Mouse (Mus musculus) kidney, postnatal 0 days (tissue): ENCODE results near the gene Hepacam. TPM values are rescaled to one million over a fixed set of nuclear protein-coding genes. Genes with fewer than 3 reads are reported as not detected.

Source experiments
- ATAC-seq: fragments of 200-750 bp; cut with Nextera tagmentation; replicated peaks from 2 replicates; pipeline ENCODE4 v1.8.0; 2017; ENCODE audit warnings: low read depth, moderate number of reproducible peaks, moderate TSS enrichment, moderate library complexity; ENCODE audit not compliant: low FRiP score
- DNase-seq: peaks from one replicate; pipeline ENCODE4 v3.0.0-alpha.2; 2016; ENCODE audit warnings: low spot score
- H3K27ac ChIP-seq: fragments of 300-500 bp; sonication (generic); 2 replicates; pipeline ENCODE4 v1.5.1; 2014; ENCODE audit warnings: mild to moderate bottlenecking
- H3K27me3 ChIP-seq: fragments of 300-500 bp; sonication (generic); 2 replicates; pipeline ENCODE4 v1.6.1; 2014; ENCODE audit warnings: low read length, mixed read lengths; ENCODE audit not compliant: insufficient read depth
- H3K36me3 ChIP-seq: fragments of 300-500 bp; sonication (generic); 2 replicates; pipeline ENCODE4 v1.6.1; 2014; ENCODE audit warnings: low read length, mixed read lengths; ENCODE audit not compliant: insufficient read depth
- H3K4me1 ChIP-seq: fragments of 300-500 bp; sonication (generic); replicated peaks from 2 replicates; pipeline ENCODE4 v1.6.1; 2014; ENCODE audit warnings: antibody characterized with exemption, low read length, mixed read lengths; ENCODE audit not compliant: insufficient read depth
- H3K4me2 ChIP-seq: fragments of 300-500 bp; sonication (generic); 2 replicates; pipeline ENCODE4 v1.6.1; 2014; ENCODE audit warnings: mild to moderate bottlenecking, low read length, moderate library complexity, mixed read lengths
- H3K4me3 ChIP-seq: fragments of 300-500 bp; sonication (generic); replicated peaks from 2 replicates; pipeline ENCODE4 v1.5.1; 2014; ENCODE audit warnings: low read depth, low read length
- H3K9ac ChIP-seq: fragments of 300-500 bp; sonication (generic); 2 replicates; pipeline ENCODE4 v1.6.1; 2014; ENCODE audit warnings: low read depth, low read length
- H3K9me3 ChIP-seq: fragments of 300-500 bp; sonication (generic); replicated peaks from 2 replicates; pipeline ENCODE4 v1.6.1; 2016; ENCODE audit warnings: low read length, inconsistent platforms, mixed read lengths
- CTCF ChIP-seq: IDR thresholded peaks from 2 replicates; pipeline ENCODE4 v1.5.1; 2016; ENCODE audit warnings: antibody characterized with exemption, low read depth, mild to moderate bottlenecking, moderate library complexity
- WGBS: fragments of 180-500 bp; shearing (Covaris S2); extraction: QIAGEN DNeasy Blood & Tissue Kit; methylation state at CpG from one replicate; pipeline ENCODE4 v1.1.7; 2014; 5-methylcytosine and 5-hydroxymethylcytosine counted together
- polyA plus RNA-seq: library from polyadenylated mRNA; unstranded; fragments of >200 nt; fragmentation: Nextera tagmentation; extraction: Ambion mirVana; gene quantifications from 2 replicates; pipeline ENCODE4 v1.2.1, GENCODE M21; 2015

Gene Hepacam
- polyA plus RNA-seq, 1 experiment from 2014 or later = 0.16 TPM

DNA sequence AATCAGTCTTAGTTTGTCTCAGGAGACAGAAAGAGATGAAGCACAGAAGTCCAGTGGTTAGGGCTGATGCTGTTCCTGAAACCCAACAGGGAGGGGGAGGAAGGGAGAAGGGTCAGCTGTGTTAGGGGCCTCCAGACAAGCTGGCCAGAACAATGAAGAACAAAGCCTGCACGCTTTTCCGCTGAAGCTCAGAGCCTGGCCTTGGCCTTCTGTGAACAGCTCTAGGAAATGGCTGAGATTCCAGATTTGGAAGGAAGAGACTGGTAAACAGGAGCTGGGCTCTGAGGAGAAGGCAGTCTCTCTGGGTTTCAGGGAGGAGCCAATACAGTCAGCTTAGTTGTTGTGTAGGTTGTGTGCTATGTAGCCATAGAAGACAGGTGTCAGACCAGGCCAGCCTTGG is 33.4 kb downstream of the Hepacam start:
- ATAC-seq = no peak
- Histone ChIP-seq H3K27ac (peak overlapping the region; percentile 62; the same call in 1 of the 2 replicates), H3K4me3 (no peak overlapping the region), H3K4me1 (no peaks in the 10 kb centered on the region), H3K27me3 (no peaks in the 10 kb centered on the region), H3K36me3 (no peaks in the 10 kb centered on the region), H3K9me3 (no peaks in the 10 kb centered on the region), H3K4me2 (no peak overlapping the region), H3K9ac (no peak overlapping the region)
- 68% methylated on average over 2 of the region's 2 CpGs for WGBS
- DNase-seq = peak; percentile 64
- no peak for TF ChIP-seq CTCF

DNA sequence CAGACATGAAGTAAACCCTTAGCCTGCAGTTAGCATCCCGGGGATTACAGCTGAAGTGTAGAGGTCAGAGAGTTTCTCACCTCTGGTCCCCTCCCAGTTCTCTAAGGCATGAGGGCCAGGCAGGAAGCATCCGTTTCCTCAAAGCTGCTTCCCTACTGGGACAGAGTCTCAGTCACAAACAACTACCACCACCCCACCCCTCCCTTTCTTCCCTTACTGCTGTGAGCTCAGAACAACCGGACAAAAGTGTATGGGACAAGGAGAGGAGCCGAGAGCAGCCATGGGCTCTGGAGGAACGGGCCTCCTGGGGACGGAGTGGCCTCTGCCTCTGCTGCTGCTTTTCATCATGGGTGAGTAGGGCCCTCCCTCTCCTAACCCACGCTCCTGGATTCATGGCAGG is 34.7 kb downstream of the Hepacam start, which contains the start of gene Robo4:
Gene Robo4, plus strand, starts transcription at position 96 of the 400 bp plus-strand sequence.
- 0 out of 2 replicates have a peak, but pooled peaks have one; percentile 18 for ATAC-seq
- Histone ChIP-seq H3K27ac (peak within 1 kb of the TSS; percentile 62), H3K9ac (peak within 1 kb of the TSS; percentile 43; the same call in 1 of the 2 replicates), H3K9me3 (no peaks in the 10 kb centered on the region), H3K4me3 (peak within 1 kb of the TSS; percentile 27), H3K27me3 (no peaks in the 10 kb centered on the region), H3K4me2 (peak within 1 kb of the TSS; percentile 25), H3K4me1 (no peaks in the 10 kb centered on the region), H3K36me3 (no peaks in the 10 kb centered on the region)
- 9% methylated on average over 7 of the region's 7 CpGs for WGBS
- peak; percentile 61 for DNase-seq
- TF ChIP-seq CTCF = no peak

- Histone ChIP-seq H3K9me3 (no peaks in the 10 kb centered on the region), H3K4me1 (no peaks in the 10 kb centered on the region), H3K4me3 (peak overlapping the region; percentile 27), H3K4me2 (peak overlapping the region; percentile 25), H3K9ac (peak overlapping the region; percentile 43; the same call in 1 of the 2 replicates), H3K27me3 (no peaks in the 10 kb centered on the region), H3K27ac (peak overlapping the region; percentile 55; the same call in 1 of the 2 replicates), H3K36me3 (no peaks in the 10 kb centered on the region)
- WGBS = 81% methylated on average over 7 of the region's 7 CpGs
- ATAC-seq (no peak), DNase-seq (no peak)
- no peak for TF ChIP-seq CTCF
These were observed 35.4 kb downstream of the Hepacam start for GRCm38 (mm10) chr9:37402501-37402900.

GRCm38 (mm10) chr9:37403011-37403410 is 35.9 kb downstream of the Hepacam start:
- Histone ChIP-seq H3K4me3 (peak overlapping the region; percentile 27), H3K4me2 (peak overlapping the region; percentile 25), H3K36me3 (no peaks in the 10 kb centered on the region), H3K9me3 (no peaks in the 10 kb centered on the region), H3K9ac (peak overlapping the region; percentile 43; the same call in 1 of the 2 replicates), H3K27me3 (no peaks in the 10 kb centered on the region), H3K27ac (no peak overlapping the region), H3K4me1 (no peaks in the 10 kb centered on the region)
- ATAC-seq (no peak), DNase-seq (no peak)
- no peak for TF ChIP-seq CTCF
- WGBS = 75% methylated on average over 7 of the region's 7 CpGs

GRCm38 (mm10) chr9:37406372-37406771 is 39.2 kb downstream of the Hepacam start:
- Histone ChIP-seq H3K4me1 (no peaks in the 10 kb centered on the region), H3K27ac (no peak overlapping the region), H3K9me3 (no peaks in the 10 kb centered on the region), H3K9ac (no peak overlapping the region), H3K36me3 (no peaks in the 10 kb centered on the region), H3K4me2 (no peak overlapping the region), H3K4me3 (no peak overlapping the region), H3K27me3 (no peaks in the 10 kb centered on the region)
- peak; percentile 87 for TF ChIP-seq CTCF
- ATAC-seq (no peak), DNase-seq (peak; percentile 74)
- 0% methylated on average over 1 of the region's 1 CpGs for WGBS

GRCm38 (mm10) chr9:37407850-37408502 is 40.8 kb downstream of the Hepacam start:
- no peaks in the 10 kb centered on the region for H3K4me1 ChIP-seq
- WGBS = 16% methylated on average over 19 of the region's 19 CpGs
- ATAC-seq = no peak; the same call in 1 of the 2 replicates
- H3K9me3 ChIP-seq = no peaks in the 10 kb centered on the region
- H3K4me2 ChIP-seq = no peak overlapping the region
- peak; percentile 62 for TF ChIP-seq CTCF
- DNase-seq = peak; percentile 45
- H3K9ac ChIP-seq = no peak overlapping the region
- H3K4me3 ChIP-seq = no peak overlapping the region
- H3K27me3 ChIP-seq = no peaks in the 10 kb centered on the region
- H3K36me3 ChIP-seq = no peaks in the 10 kb centered on the region
- no peak overlapping the region for H3K27ac ChIP-seq
